Mouse (Mus musculus) spleen, adult 18-20 months (tissue): ENCODE measurements around the gene Srgap2.

ENCODE experiments used
- DNase-seq, 2 experiments: peaks; one replicate each; pipeline ENCODE4 v3.0.0; 2022; ENCODE audit warnings: mixed read lengths in 2 of 2

Srgap2 gene

DNA sequence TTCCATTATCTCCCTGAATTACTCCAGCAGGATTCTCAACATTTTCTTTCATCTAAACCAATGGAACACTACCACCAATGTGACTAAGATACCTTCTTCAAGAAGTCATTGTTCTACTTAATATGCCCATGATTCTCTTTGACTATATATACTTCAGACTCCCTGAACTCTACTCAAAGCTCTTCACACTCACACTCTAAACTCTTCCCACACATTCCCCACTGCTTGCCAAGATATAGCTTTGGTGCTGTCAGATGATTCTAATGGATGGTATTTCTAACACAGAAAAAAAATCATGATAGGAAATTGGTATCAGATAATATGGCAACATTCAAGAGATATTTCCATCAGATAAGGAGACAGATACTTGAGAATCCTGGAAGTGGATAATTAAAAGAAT, 129.0 kb downstream of the Srgap2 start:
- no peak for DNase-seq

DNA sequence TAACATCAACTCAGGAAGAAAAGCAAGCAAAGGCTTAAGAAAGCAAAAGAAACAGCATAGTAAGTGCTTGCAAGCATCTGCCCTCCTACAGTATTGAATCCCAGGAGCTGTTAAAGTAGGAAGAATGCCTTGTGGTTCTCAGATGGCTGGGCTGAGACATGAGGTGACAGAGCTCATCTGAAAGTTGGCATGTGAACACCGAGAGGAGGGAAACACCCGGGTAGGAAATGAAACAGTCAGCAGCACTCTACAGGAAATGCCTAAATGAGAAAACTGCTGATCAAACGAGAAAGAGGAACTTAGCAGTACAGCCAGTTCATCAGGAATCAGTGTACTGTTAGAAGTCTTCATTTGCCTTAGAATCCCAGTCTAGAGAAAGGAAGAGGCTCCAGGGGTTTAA, 142.7 kb downstream of the Srgap2 start:
- peak in 1 of 2 experiments; percentile 22 for DNase-seq

DNA sequence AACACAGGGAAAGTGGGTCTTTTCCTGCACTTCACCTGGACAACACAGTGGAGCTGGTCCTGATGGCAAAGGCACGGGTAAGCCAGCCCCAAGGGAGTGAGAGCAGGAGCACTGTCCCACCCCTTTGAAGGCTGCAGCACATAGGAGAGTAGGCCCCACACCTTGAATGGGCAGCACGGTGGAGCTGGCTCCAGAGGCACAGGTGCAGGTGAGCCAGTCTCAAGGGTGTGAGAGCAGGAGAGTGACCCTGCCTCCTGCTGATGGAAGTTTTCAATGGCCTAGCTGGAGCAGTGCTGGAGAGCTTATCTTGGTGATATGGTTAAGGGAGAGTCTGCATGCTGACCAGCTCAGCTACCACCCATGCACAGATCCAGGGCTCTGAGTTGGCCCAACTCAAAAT, 145.0 kb downstream of the Srgap2 start:
- DNase-seq, result no peak

DNA sequence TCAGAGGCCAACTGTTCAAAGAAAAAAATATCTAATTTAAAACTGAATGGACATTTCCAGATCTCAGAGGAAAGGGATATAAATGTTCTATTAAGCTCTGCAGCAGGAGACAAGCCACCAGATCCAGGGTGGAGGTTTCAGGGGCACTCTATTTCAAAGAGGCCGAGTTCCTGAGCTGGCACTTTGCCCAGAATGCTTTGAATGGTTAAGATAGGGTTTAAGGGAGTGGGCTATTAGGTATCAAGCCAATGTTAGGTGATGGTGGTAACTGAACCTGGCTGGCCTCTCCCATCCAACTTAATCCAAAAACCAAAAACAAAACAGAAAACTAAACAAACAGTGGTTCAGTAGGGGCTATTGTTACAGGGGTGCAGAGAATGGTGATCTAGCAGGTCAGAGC, 146.9 kb downstream of the Srgap2 start:
- no peak for DNase-seq

DNA sequence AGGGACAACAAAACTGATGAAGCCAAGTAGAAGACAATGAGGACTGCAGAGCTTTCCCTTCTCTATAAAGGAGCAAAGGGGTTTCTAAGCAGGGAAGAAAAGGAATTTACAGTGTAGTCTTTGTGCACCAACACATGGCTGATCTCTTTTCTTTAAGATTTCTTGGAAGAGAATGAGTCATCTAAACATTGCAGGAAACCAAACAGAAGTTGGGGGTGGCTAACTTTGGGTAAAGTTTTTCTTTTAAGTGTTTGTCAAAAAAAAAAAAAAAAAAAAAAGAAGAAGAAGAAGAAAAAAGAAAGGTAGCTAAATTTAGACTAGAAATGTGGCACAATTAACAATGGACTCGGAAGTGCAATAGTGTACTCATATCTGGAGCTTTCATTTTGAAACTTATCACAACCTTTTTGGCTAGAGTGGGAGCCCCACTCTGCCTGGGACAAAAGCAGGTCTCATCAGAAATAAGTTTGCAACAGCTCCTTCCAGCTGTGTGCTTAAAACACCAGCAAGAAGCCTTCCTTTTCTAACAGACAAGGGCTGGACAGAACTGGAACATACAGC, 148.2 kb downstream of the Srgap2 start:
- DNase-seq, result no peak

DNA sequence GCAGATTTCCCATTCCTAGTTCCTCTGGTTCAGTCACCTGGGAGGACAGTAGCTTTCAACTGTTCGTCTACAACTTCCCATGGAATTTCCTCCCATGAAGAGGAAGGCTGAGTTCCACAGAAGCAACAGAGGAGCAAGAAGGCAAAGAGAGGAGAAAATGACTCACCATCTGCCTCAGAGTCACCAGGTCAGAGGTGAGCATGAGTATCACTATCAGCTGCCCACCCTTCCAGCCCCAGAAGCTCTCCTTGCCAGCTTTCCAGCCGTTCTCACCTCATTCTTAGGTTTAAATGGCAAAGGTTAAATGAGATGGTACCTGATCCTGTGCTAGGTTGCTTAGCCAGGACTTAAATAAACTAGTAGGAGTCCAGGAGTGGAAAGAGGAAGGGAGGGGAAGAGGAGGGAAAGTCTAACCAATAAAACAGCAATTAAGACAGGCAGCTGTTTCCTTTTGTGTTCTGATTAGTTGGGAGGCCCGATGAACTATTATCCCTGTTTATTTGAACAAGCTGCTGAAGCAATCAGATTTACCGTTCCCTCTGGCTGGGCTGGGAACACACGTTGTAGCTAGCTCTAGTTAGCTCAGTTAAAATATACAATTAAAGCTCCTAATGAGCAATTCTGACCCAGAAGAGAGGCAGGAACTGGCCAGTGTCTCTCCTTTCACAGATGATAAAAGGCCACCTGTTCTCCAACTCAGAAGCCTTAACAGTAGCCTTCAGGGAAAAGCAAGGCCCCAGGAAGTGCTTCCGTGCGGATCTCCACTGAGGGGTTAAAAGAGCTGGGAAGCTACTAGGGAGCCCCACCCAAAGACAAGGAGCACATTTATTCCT, 148.9 kb downstream of the Srgap2 start:
- DNase-seq, result no peak

DNA sequence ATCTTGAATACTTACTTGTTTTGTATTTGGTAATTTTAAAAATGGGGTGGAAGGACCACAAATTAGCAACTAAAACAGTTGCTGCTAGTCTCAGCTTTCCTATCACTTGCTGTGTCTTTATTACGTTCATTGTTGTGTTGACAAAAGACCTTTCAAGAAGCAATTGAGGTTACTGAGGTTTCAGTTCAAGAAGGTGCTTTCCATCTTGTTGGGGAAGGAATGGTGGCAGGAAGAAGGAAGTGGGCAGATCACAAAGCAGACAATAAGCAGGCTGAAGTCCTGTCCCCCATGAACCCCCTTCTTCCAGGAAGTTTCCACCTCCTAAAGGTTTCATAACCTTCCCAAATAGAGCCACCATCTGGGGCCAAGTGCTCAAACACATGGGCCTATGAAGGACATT, 161.3 kb downstream of the Srgap2 start:
- no peak for DNase-seq

DNA sequence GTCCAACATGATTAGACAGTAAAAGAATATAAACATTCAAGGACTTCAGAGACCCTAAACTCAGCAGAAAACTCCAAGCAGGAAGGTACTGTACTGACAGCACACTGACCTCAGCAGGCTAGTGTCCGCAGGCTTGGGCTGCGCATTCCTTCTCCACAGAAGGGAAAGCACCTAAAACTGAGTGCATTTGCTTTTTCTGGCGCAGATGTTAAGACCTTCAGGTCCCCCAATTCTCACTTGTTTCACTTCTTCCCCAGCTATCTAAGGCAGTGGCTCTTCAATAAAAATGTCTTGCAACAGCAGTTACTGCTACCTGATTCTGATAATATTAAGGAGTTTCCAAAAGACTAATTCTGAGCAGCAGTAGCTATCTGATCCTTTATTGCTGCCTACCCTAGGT, 162.7 kb downstream of the Srgap2 start:
- no peak for DNase-seq

DNA sequence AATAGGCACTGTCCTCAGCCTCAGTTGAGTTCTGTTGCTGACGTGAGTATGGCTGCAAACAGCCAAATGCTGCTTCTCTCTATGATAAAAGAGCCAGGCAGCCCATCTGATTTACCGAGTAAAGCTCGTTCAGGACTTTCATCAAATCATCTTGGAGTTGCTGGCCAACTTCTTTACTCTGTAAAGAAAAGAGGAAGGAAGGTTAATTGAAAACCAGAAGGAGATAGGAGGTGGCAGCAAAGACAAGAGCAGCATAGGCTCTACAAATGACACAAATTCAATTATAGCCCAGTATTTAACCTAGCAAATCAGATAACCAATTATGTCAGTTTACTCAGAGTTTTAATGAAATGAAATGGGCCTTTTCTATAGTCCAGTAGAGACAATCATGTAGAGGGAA, 163.3 kb downstream of the Srgap2 start:
- DNase-seq, result no peak

DNA sequence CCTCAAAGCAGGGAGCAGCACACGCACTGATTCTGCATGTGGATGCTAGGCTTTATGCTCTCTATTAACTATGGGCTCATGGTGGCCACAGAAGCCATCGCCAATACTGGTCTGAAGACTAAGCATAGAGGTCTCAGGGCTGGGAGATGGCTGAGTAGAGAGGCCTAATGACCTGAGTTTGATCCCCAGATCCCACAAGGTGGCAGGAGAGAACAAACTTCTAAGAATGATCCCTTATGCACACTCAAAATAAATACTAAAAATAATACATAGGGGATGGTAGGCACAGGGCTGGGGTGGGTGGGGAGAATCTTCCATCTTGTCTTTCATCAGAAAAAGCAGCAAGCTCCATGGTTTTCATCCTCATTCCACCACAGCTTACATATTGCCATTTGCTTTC, 165.1 kb downstream of the Srgap2 start:
- no peak for DNase-seq

DNA sequence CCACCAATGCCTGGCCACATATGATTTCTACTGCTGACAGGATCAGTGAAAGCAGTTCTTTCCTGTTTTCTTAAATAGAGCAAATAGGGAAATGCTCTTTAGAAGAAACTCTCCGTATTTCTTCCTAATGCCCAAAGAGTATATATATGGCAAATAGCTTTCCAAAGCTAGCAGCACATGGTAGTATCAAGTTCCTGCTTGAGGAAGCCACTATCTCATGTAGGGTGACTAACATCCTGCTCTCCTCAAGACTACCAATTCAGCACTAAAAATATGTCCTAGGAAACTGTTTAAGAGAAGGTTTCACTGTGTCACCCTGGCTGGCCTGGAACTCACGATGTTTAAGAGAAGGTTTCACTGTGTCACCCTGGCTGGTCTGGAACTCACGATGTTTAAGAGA, 166.4 kb downstream of the Srgap2 start:
- no peak for DNase-seq

DNA sequence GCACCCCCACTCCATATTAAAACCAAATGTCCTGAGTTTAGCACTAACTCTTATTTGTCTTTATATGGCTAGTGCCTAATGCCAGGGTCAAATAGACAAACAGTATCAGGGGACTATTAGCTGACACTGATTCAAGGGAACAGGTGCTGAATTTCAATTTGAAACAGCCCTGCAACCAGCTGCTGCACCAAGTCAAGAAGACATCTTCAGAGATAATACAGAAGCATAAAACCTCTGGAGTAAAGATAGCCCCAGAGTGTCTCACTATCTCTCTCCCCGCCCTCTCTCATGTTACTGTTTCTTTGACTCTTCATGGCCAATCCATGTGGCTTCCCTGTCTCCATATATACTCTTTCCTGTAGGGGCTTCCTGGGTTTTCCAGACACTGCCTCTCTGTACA, 167.5 kb downstream of the Srgap2 start:
- no peak for DNase-seq

DNA sequence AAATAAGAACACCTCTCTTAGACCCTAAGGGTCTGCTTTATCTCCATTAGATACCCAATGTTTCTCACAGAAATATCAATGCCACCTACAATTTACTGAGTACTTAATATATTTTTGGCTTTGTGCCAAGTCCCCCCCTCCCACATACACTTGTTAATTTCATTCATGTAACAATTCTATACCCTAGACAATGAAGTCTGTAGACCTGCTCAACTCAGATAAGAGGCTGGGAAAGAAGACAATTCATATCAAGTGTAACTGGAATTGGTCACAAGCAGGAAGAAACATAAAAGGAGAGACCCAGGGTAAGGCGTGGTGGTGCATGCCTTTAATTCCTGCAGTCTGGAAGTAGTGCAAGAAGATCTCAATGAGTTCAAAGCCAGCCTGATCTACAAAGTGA, 169.9 kb downstream of the Srgap2 start:
- DNase-seq, result no peak

DNA sequence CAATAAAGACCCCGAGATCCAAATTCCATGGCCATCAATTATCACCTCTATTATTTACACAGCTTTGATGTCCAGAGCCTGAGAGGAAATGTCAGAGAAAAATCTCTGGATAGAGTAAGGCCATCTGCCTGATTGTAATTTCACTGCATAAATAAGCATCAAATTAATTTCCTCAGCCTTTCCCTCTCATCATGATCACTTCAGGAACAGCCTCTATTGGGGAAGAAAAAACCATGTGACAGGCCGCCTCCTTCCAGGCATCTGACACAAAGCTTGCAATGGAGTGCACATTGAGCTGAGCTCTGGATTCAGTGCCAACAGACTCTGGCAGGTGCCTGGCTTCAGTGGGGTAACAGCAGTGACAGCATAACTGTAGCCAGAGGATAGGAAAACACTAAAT, 175.7 kb downstream of the Srgap2 start:
- DNase-seq, result no peak

DNA sequence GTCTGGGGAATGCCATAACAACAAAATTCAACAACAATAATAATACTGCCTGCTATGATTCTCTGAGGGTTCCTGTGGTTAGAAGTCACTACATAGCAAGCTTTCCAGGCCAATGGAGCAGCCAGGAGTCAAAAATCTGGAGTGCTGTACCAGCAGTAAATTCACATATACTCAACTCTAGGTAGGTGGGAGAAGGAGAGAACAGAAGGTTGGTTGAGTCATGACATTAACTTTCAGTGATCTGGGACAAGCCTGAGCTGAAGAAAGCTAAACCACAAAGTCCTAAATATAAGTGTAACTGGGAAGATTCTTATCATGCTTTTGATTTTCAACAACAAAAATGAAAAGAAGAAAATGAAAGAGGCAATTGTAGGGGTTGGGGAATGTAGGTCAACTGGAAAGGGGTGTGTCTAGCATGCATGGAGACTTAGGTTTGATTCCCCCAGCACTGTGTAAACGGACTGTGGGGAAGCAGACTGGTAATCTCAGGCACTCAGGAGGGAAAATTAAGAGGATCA, 177.1 kb downstream of the Srgap2 start:
- DNase-seq, result no peak

DNA sequence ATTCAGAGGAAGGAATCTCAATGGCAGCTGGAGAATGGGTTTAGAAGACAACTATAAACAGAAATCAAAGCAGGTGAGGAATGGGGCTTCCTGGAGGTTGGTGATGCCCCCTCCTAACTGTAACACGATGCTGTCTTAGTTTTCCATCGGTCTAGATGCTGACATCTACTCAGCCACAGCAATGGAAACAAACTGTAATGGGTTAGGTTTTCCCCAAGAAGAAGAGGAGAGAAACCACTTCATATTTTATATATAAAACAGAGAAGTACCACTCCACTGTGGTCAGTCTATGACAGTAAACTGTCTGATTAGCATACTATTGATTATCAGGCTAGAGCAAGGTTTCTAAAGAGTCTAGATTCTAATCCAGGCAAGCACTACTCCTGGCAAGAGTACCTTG, 179.4 kb downstream of the Srgap2 start:
- no peak for DNase-seq

DNA sequence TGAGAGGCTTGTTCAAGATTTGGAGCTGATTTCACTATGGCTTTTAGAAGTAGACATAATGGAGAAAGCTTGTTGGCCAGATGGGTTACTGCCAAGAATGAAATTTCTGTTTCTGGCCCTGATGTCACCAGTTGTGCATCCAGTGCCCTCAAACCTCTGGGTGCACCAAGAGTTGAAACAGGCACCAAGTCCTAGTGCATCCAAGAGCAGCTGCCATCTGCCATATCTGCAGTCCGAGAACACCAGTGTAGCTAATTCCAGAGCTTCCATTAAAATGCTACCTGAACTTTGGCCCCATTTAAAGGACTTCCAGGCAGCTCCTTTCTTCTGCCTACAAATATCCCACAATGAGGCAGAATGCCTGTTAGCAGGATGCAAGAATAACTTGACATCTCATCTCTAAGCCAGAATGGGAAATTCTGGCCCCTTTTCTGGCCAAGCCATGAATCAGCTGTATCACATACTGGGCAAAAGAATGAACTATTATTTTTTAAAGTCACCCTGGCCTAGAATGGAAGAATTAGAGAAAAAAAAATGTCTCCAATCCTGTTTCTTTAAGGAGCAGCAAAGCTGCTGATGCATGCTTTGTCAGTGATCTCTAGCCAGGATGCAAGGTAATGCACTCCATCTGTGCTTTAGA, 180.1 kb downstream of the Srgap2 start:
- DNase-seq, result no peak

DNA sequence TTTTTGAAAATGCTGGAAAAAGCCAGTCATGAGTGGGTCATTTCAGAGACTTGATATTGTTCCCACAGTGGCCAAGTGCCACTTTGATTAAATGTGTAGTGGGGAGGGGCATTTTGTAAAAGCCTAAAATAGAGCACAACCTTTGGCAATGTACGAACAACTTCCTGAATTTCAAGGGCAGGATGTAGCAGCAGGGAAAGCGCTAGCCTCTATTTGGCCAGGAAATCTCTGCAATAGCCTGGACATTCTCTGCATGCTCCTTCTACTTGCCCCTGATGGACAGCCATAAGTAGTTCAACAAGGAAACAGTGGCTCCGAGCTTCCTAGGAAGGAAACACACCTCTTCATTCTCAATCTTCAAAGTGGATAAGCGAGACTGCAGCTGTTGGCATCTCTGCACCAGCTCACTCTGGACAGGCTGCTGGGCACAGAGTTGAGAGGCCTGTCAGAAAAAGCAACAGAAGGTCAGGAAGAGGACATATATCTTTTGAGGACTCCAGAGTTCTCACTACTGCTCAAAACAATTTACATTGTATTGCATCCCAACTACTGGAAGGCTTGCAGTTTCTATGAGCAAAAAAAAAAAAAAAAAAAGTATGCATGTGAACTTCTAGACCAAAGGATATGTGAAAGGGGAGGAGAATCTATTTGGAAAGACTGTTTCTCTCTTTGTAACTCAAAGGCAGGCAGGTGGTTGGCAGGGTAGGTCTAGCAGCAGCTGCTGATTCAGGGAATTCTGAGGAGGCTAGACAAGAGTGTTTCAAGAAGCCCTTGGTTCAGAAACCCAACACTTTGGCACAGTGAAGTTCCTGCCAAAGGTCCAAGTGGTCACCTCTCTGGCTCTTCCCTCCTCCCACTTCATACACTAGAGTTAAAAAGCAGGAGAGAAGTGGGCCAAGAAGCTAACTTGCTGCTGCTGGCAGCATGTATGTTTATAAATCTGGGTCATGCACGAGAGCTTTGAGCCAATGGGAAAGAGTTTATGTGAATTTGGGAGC, 181.4 kb downstream of the Srgap2 start:
- DNase-seq, result no peak

DNA sequence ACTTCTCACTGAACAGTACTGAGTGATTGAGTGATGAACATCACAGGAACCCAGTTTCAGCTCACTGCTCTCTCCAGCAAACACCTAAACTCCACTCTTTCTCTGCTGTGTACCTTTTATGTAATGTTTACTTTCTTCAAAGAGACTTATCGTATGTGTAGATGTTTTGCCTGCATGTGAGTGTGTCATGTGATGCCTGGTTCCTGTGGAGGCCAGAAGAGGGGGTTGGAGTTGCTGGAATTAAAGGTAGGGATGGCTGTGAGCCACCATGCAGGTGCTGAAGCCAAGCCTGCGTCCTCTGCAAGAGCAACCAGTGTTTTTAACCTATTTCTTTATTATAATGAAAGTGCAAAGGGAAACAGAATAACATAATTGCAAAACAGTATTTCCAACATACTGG, 182.5 kb downstream of the Srgap2 start:
- no peak for DNase-seq

DNA sequence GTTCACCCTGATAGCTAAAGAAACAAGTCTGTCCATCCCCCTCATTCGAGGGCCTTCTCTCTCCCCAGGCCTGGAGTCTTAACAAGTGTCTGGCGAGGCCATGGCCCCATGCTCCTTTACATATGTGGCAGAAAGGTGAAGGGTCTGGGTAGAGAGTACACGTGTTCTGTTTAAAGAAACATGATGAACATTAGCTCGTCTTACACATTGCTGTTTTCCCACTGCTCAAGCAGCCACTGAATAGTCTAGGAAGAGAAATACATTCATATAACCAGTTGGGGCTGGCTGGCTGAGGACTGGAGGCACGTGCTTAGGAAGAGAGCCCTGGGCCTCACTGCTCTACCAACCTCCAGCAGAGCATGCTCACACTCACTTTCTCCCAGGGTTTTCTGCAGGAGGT, 191.1 kb downstream of the Srgap2 start:
- no peak for DNase-seq

DNA sequence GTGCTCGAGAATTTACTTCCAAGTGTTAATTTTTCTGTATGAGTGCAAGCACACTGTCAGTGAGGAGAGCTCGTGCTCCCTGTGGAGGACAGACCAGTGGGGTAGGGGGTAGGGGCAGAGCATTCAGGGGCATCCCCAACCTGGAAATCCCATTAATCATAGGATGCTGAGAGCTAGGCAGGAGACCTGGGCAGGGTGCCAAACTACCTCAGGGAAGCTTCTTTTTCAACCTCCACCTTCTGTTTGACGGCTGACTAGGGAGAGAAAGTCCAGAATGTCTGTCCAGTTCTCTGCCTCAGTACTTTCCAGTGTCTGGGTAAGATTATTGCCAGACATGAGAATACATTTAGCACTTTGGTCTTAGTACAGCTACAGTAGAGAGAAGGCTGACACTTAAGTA, 191.5 kb downstream of the Srgap2 start:
- no peak for DNase-seq

DNA sequence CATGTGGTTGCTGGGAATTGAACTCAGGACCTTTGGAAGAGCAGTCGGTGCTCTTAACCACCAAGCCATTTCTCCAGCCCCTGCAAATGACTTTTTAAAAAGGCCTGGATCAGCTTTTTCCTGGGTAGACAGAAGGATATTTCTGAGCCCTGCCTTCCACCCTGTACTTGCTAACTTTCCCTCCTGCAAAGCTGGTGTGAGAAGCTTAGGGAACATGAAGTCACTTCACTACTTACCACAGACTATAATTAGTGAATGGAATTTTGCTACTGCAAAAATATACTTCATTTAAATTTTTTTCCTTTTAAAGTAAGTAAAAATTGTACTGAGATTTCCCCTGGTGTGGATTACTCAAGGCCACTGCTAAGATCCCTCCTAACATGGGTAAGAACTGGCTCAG, 196.0 kb downstream of the Srgap2 start:
- DNase-seq, result no peak

DNA sequence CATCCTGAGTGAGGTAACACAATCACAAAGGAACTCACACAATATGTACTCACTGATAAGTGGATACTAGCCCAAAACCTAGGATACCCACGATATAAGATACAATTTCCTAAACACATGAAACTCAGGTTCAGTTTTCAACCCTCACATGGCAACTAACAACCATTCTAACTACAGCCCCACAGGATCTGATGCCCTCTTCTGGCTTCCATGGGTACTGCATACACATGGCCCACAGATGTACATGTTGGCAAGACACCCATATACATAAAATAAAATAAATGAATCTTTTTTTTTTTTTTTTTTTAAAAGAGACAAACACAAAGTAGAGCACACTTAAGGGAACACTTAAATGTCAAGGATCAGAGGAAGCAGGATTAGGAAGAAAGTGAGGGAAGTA, 198.1 kb downstream of the Srgap2 start:
- peak in 1 of 2 experiments; percentile 25 for DNase-seq
